Mouse (Mus musculus): ENCODE measurements around the gene Ccdc194.

GRCm38 (mm10) chr8:71550754-71551153 lies 25.2 kb upstream of the Ccdc194 start:
- TF ChIP-seq FLI1 (IDR thresholded peaks at IDR 0.05; ENCODE audit: low read length) = no peak
- no peak for TF ChIP-seq GATA1 (IDR thresholded peaks at IDR 0.05; ENCODE audit: borderline replicate concordance, low read length)

Measured in megakaryocyte, embryonic 14.5 days (primary cell).